Comparison of ENCODE assay signal across 8 mouse cellular contexts in the genomic region with DNA sequence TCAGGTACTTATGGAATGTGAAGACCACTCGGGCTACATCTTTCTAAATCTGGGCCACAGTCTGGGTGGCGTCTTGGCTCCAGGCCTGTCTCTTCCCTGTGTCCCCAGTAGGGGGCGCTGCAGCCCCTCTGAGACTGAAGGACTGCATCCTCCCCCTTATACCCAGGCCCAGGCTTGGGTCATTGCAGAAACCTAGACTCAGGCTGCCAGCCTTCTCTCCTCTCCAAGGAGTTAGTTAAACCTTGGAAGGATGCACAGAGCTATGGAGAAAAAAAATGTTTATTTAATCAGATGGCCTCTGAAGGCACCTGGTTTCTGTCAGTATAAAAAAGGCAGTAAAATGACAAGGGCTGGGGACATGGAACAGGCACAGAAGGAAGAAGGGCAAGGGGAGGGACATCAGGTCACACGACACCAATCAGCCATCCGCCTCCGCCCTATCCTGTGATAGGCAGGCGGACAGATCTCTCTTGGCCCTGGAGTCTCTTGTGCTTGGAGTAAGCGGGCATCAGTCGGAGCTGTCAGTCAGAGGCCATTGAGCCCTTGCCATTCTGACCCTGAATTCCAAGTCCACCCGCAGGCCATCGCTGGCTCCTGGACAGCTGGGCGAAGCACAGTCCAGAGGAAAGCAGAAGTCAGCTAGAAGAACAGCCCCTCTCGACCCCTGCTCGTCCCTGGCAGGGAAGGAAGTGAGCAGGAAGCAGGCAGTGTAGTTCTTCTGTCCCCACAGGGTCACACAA. TPM values are rescaled to one million over a fixed set of nuclear protein-coding genes. Genes with fewer than 3 reads are reported as not detected.
DNase-seq lines count a peak whose midpoint lies in the region; ATAC-seq and TF ChIP-seq lines count a peak whose summit lies in the region.

No protein-coding gene starts in this region.

- H3K4me2 ChIP-seq in hindbrain, embryonic 15.5 days: no peak overlapping the region

- ATAC-seq in hindbrain, embryonic 15.5 days (ENCODE audit: low FRiP score, low read depth): peak; percentile 50

- WGBS in hindbrain, embryonic 15.5 days: 29% methylated on average over 14 of the region's 14 CpGs

- H3K27ac ChIP-seq in gastrocnemius, adult 2 months: peak overlapping the region; percentile 95
- peak overlapping the region; percentile 73 for H3K27ac ChIP-seq in hindbrain, embryonic 15.5 days (replicated peaks)

- no peaks in the 10 kb centered on the region for H3K9me3 ChIP-seq in hindbrain, embryonic 15.5 days
- H3K9me3 ChIP-seq in megakaryocyte, embryonic 14.5 days: peaks cover 11% of the 10 kb centered on the region

- H3K36me3 ChIP-seq in hindbrain, embryonic 15.5 days: no peaks in the 10 kb centered on the region
- peaks cover 31% of the 10 kb centered on the region for H3K36me3 ChIP-seq in megakaryocyte, embryonic 14.5 days (replicated peaks; ENCODE audit: low read length)

- peaks cover 25% of the 10 kb centered on the region for H3K4me1 ChIP-seq in hindbrain, embryonic 15.5 days (replicated peaks)
- H3K4me1 ChIP-seq in megakaryocyte, embryonic 14.5 days: peaks cover 37% of the 10 kb centered on the region

- intact Hi-C loops in gastrocnemius, adult 2 months (cut with DNase I): loop anchor here (1.0 to 10.0 kb wide), 2 partner anchors 42 to 570 kb away; a partner anchor contains a TSS
- intact Hi-C loops in left cerebral cortex, postnatal 14 days (cut with DNase I): loop anchor here (2.0 to 5.0 kb wide), 2 partner anchors 42 to 132 kb away; no protein-coding TSS in a partner anchor

- H3K9ac ChIP-seq in hindbrain, embryonic 15.5 days: no peak overlapping the region

- H3K4me3 ChIP-seq in gastrocnemius, adult 2 months: peak overlapping the region; percentile 54
- no peak overlapping the region for H3K4me3 ChIP-seq in hindbrain, embryonic 15.5 days
- peak overlapping the region; percentile 53 for H3K4me3 ChIP-seq in megakaryocyte, embryonic 14.5 days (replicated peaks)

- H3K27me3 ChIP-seq in hindbrain, embryonic 15.5 days: no peaks in the 10 kb centered on the region
- H3K27me3 ChIP-seq in megakaryocyte, embryonic 14.5 days (replicated peaks): peaks cover 39% of the 10 kb centered on the region

- no peak; the same call in 1 of the 2 replicates for TF ChIP-seq CTCF in gastrocnemius, adult 2 months (IDR thresholded peaks at IDR 0.05)

- DNase-seq in NIH3T3 (ENCODE audit: low read depth): peak; percentile 87
- peak; percentile 84 to 87 for DNase-seq in cerebellum, postnatal 25 days
- DNase-seq in gastrocnemius, adult 2 months: peak; percentile 89
- DNase-seq in left cerebral cortex, postnatal 14 days (ENCODE audit: low spot score in 2 of 2): peak; percentile 79 to 92
- DNase-seq in right cerebral cortex, postnatal 25 days: peak; percentile 52
- peak; percentile 74 to 84 for DNase-seq in urinary bladder, postnatal 4 days (ENCODE audit: low spot score in 2 of 2)

RNA-seq across cellular contexts. Expression of a gene that starts 12.0 kb away (rescaled TPM):
- 1,000 to 10,000 TPM; 1,106 to 1,162 TPM for total RNA-seq in gastrocnemius, adult 2 months (2021)
- 1,555 and 1,567 TPM in 2 replicates for polyA plus RNA-seq in hindbrain, embryonic 15.5 days (2015; fragmentation: Nextera tagmentation; extraction: Ambion mirVana)
- 1,000 to 10,000 TPM; 1,454 to 1,586 TPM for total RNA-seq in left cerebral cortex, postnatal 14 days (2021)
- polyA plus RNA-seq in megakaryocyte, embryonic 14.5 days (2012; ENCODE audit: insufficient read depth, low replicate concordance): 292 and 435 TPM in 2 replicates

RNA-seq across cellular contexts. Expression of a gene that starts 14.3 kb away (rescaled TPM):
- 10 to 100 TPM; 27.4 to 44.7 TPM for total RNA-seq in gastrocnemius, adult 2 months (2021)
- polyA plus RNA-seq in hindbrain, embryonic 15.5 days (2015; fragmentation: Nextera tagmentation; extraction: Ambion mirVana): 43.7 and 46.4 TPM in 2 replicates
- 10 to 100 TPM; 21.0 to 24.4 TPM for total RNA-seq in left cerebral cortex, postnatal 14 days (2021)
- 24.7 TPM in 1 of 2 replicates, not detected in the other for polyA plus RNA-seq in megakaryocyte, embryonic 14.5 days (2012; ENCODE audit: insufficient read depth, low replicate concordance)

RNA-seq across cellular contexts. Expression of a gene that starts 16.8 kb away (rescaled TPM):
- total RNA-seq in gastrocnemius, adult 2 months (2021): under 1 TPM in 1 of 2 experiments, not detected in 1; 0.36 TPM
- polyA plus RNA-seq in hindbrain, embryonic 15.5 days (2015; fragmentation: Nextera tagmentation; extraction: Ambion mirVana): not detected in 2 replicates
- total RNA-seq in left cerebral cortex, postnatal 14 days (2021): not detected
- not detected in 2 replicates for polyA plus RNA-seq in megakaryocyte, embryonic 14.5 days (2012; ENCODE audit: insufficient read depth, low replicate concordance)

RNA-seq across cellular contexts. Expression of a gene that starts 21.4 kb away (rescaled TPM):
- total RNA-seq in gastrocnemius, adult 2 months (2021): 10 to 100 TPM; 16.0 to 17.3 TPM
- 89.9 and 90.4 TPM in 2 replicates for polyA plus RNA-seq in hindbrain, embryonic 15.5 days (2015; fragmentation: Nextera tagmentation; extraction: Ambion mirVana)
- total RNA-seq in left cerebral cortex, postnatal 14 days (2021): 10 to 100 TPM; 41.6 to 46.1 TPM
- polyA plus RNA-seq in megakaryocyte, embryonic 14.5 days (2012; ENCODE audit: insufficient read depth, low replicate concordance): 24.8 and 30.6 TPM in 2 replicates

RNA-seq across cellular contexts. Expression of a gene that starts 29.6 kb away (rescaled TPM):
- under 1 TPM; 0.36 to 0.43 TPM for total RNA-seq in gastrocnemius, adult 2 months (2021)
- polyA plus RNA-seq in hindbrain, embryonic 15.5 days (2015; fragmentation: Nextera tagmentation; extraction: Ambion mirVana): 4.8 and 6.4 TPM in 2 replicates
- 1 to 10 TPM; 1.8 to 2.0 TPM for total RNA-seq in left cerebral cortex, postnatal 14 days (2021)
- polyA plus RNA-seq in megakaryocyte, embryonic 14.5 days (2012; ENCODE audit: insufficient read depth, low replicate concordance): 9.1 and 12.3 TPM in 2 replicates
